8 mouse cellular contexts compared by ENCODE assay signal in genomic region chr14:121191739-121192138, GRCm38 (mm10).
DNase-seq lines count a peak whose midpoint lies in the region; ATAC-seq and TF ChIP-seq lines count a peak whose summit lies in the region.

No protein-coding gene starts in this region.

- DNase-seq in liver = no peak
- peak; percentile 68 for DNase-seq in forebrain, postnatal 0 days
- peak; percentile 44 for DNase-seq in midbrain, embryonic 14.5 days
- DNase-seq in cerebellum, adult 2 months = no peak
- DNase-seq in cerebellum, postnatal 4 days (ENCODE audit: low spot score in 2 of 2) = no peak
- no peak for DNase-seq in cerebellum, adult 9-10 months

- TF ChIP-seq CTCF in forebrain, postnatal 0 days (IDR thresholded peaks at IDR 0.05; ENCODE audit: low read depth) = 0 out of 2 replicates have a peak, but pooled peaks have one; percentile 9
- TF ChIP-seq CTCF in cerebellum, adult 2 months (IDR thresholded peaks at IDR 0.05; ENCODE audit: borderline replicate concordance, insufficient read depth, low read depth, low read length) = no peak

- 0 out of 2 replicates have a peak, but pooled peaks have one; percentile 33 for ATAC-seq in liver, embryonic 12.5 days
- ATAC-seq in forebrain, postnatal 0 days = peak; percentile 87
- peak; percentile 44; the same call in 1 of the 2 replicates for ATAC-seq in hindbrain, embryonic 15.5 days (ENCODE audit: low FRiP score, low read depth)
- ATAC-seq in midbrain, embryonic 14.5 days (ENCODE audit: low FRiP score, low TSS enrichment) = peak; percentile 11; the same call in 1 of the 2 replicates

- H3K4me2 ChIP-seq in liver, embryonic 12.5 days = no peak overlapping the region
- H3K4me2 ChIP-seq in forebrain, postnatal 0 days (ENCODE audit: low read depth) = peak overlapping the region; percentile 15; the same call in 1 of the 2 replicates
- H3K4me2 ChIP-seq in hindbrain, embryonic 15.5 days = no peak overlapping the region
- no peak overlapping the region for H3K4me2 ChIP-seq in midbrain, embryonic 14.5 days (ENCODE audit: low read length)

- no peak for TF ChIP-seq POLR2A in cerebellum, adult 2 months (IDR thresholded peaks at IDR 0.05; ENCODE audit: borderline replicate concordance, insufficient read depth, low read length)

- H3K4me1 ChIP-seq in liver, embryonic 12.5 days = 0 out of 2 replicates have a peak, but pooled peaks cover 4% of the 10 kb centered on the region
- peaks cover 8% of the 10 kb centered on the region; the same call in 1 of the 2 replicates for H3K4me1 ChIP-seq in forebrain, postnatal 0 days (ENCODE audit: insufficient read depth)
- H3K4me1 ChIP-seq in hindbrain, embryonic 15.5 days (replicated peaks) = 0 out of 2 replicates have a peak, but pooled peaks cover 6% of the 10 kb centered on the region
- 0 out of 2 replicates have a peak, but pooled peaks cover 3% of the 10 kb centered on the region for H3K4me1 ChIP-seq in midbrain, embryonic 14.5 days (ENCODE audit: control insufficient read depth, insufficient read depth, low read length)
- no peaks in the 10 kb centered on the region for H3K4me1 ChIP-seq in cerebellum, adult 2 months (ENCODE audit: control insufficient read depth, insufficient read depth, low read length)

- no peak overlapping the region for H3K9ac ChIP-seq in liver, embryonic 12.5 days
- H3K9ac ChIP-seq in forebrain, postnatal 0 days = no peak overlapping the region; the same call in 1 of the 2 replicates
- 0 out of 2 replicates have a peak overlapping the region, but pooled peaks have one; percentile 1 for H3K9ac ChIP-seq in hindbrain, embryonic 15.5 days
- no peak overlapping the region for H3K9ac ChIP-seq in midbrain, embryonic 14.5 days (replicated peaks; ENCODE audit: low read length)

- H3K9me3 ChIP-seq in liver, embryonic 12.5 days (replicated peaks) = no peaks in the 10 kb centered on the region
- H3K9me3 ChIP-seq in forebrain, postnatal 0 days (ENCODE audit: low read length) = no peaks in the 10 kb centered on the region
- 0 out of 2 replicates have a peak, but pooled peaks cover 3% of the 10 kb centered on the region for H3K9me3 ChIP-seq in hindbrain, embryonic 15.5 days
- H3K9me3 ChIP-seq in midbrain, embryonic 14.5 days (ENCODE audit: control insufficient read depth, low read length) = 0 out of 2 replicates have a peak, but pooled peaks cover 4% of the 10 kb centered on the region

- no peaks in the 10 kb centered on the region; the same call in 1 of the 2 replicates for H3K36me3 ChIP-seq in liver, embryonic 12.5 days
- no peaks in the 10 kb centered on the region; the same call in 1 of the 2 replicates for H3K36me3 ChIP-seq in forebrain, postnatal 0 days (ENCODE audit: insufficient read depth)
- H3K36me3 ChIP-seq in hindbrain, embryonic 15.5 days = no peaks in the 10 kb centered on the region
- no peaks in the 10 kb centered on the region for H3K36me3 ChIP-seq in midbrain, embryonic 14.5 days (ENCODE audit: control insufficient read depth, insufficient read depth, low read length)

- H3K4me3 ChIP-seq in liver, embryonic 12.5 days = no peak overlapping the region
- no peak overlapping the region for H3K4me3 ChIP-seq in forebrain, postnatal 0 days (ENCODE audit: low read depth, low read length)
- H3K4me3 ChIP-seq in hindbrain, embryonic 15.5 days = no peak overlapping the region
- H3K4me3 ChIP-seq in midbrain, embryonic 14.5 days (replicated peaks; ENCODE audit: low read depth, low read length) = no peak overlapping the region
- H3K4me3 ChIP-seq in cerebellum, adult 2 months (replicated peaks; ENCODE audit: insufficient read depth, low read depth, low read length) = no peak overlapping the region

- no peaks in the 10 kb centered on the region for H3K27me3 ChIP-seq in liver, embryonic 12.5 days (replicated peaks)
- no peaks in the 10 kb centered on the region for H3K27me3 ChIP-seq in forebrain, postnatal 0 days (ENCODE audit: insufficient read depth, low read length)
- no peaks in the 10 kb centered on the region for H3K27me3 ChIP-seq in hindbrain, embryonic 15.5 days
- H3K27me3 ChIP-seq in midbrain, embryonic 14.5 days (ENCODE audit: control insufficient read depth, insufficient read depth, low read length) = no peaks in the 10 kb centered on the region
- no peaks in the 10 kb centered on the region for H3K27me3 ChIP-seq in cerebellum, adult 2 months (ENCODE audit: control insufficient read depth, insufficient read depth, low read length)

- WGBS in liver, embryonic 12.5 days (ENCODE audit: insufficient replicate concordance) = 76% methylated on average over 13 of the region's 13 CpGs
- 32% methylated on average over 13 of the region's 13 CpGs for WGBS in forebrain, postnatal 0 days
- 44% methylated on average over 13 of the region's 13 CpGs for WGBS in hindbrain, embryonic 15.5 days
- WGBS in midbrain, embryonic 14.5 days = 49% methylated on average over 13 of the region's 13 CpGs
- WGBS in cerebellum, adult 2 months = 44% methylated on average over 13 of the region's 13 CpGs

- no peak overlapping the region for H3K27ac ChIP-seq in liver, embryonic 12.5 days
- peak overlapping the region; percentile 76 for H3K27ac ChIP-seq in forebrain, postnatal 0 days (ENCODE audit: low read depth, low read length)
- peak overlapping the region; percentile 27 for H3K27ac ChIP-seq in hindbrain, embryonic 15.5 days (replicated peaks)
- H3K27ac ChIP-seq in midbrain, embryonic 14.5 days (replicated peaks; ENCODE audit: low read depth, low read length) = peak overlapping the region; percentile 61
- H3K27ac ChIP-seq in cerebellum, adult 2 months (ENCODE audit: insufficient read depth, low read length) = no peak overlapping the region

Comparison
In these comparisons a context has a peak if more than half of its experiments do, and no peak if none do; other contexts are left out.
1. ATAC-seq: peak in every context shown above with its lines; median percentile 87 in forebrain, postnatal 0 days; 44 in hindbrain, embryonic 15.5 days; 33 in liver, embryonic 12.5 days; 11 in midbrain, embryonic 14.5 days.
2. H3K27ac ChIP-seq: peak in forebrain, postnatal 0 days (single experiment), hindbrain, embryonic 15.5 days (single experiment) and midbrain, embryonic 14.5 days (single experiment); none in liver, embryonic 12.5 days (single experiment) and cerebellum, adult 2 months (single experiment).
3. DNase-seq: peak in forebrain, postnatal 0 days (single experiment) and midbrain, embryonic 14.5 days (single experiment); none in liver (single experiment), cerebellum, adult 2 months (0 of 2), cerebellum, postnatal 4 days (0 of 2) and cerebellum, adult 9-10 months (single experiment).